Mouse (Mus musculus) small intestine, adult 2 months (tissue): ENCODE results near the gene Cygb. TPM values are rescaled to one million over a fixed set of nuclear protein-coding genes. Genes with fewer than 3 reads are reported as not detected.
A peak's percentile ranks its signal among the peaks of the same experiment; 100 is the strongest.

ENCODE experiments used
- H3K27ac ChIP-seq: fragments of 200-500 bp; 2 replicates; pipeline ENCODE4 v1.5.1; 2012; ENCODE audit warnings: low read depth, low read length, control low read depth, inconsistent platforms; ENCODE audit not compliant: insufficient read depth
- H3K27me3 ChIP-seq: fragments of 200-500 bp; 2 replicates; pipeline ENCODE4 v1.6.1; 2012; ENCODE audit warnings: mild to moderate bottlenecking, moderate library complexity, low read length, inconsistent platforms; ENCODE audit not compliant: control insufficient read depth, insufficient read depth
- H3K36me3 ChIP-seq: fragments of 200-500 bp; 2 replicates; pipeline ENCODE4 v1.6.1; 2012; ENCODE audit warnings: mild to moderate bottlenecking, low read length, control low read depth, inconsistent platforms; ENCODE audit not compliant: control insufficient read depth, insufficient read depth
- H3K4me1 ChIP-seq: fragments of 200-500 bp; 2 replicates; pipeline ENCODE4 v1.6.1; 2012; ENCODE audit warnings: low read length, inconsistent platforms, mixed read lengths; ENCODE audit not compliant: control insufficient read depth, insufficient read depth, insufficient read length
- H3K4me3 ChIP-seq: fragments of 200-500 bp; 2 replicates; pipeline ENCODE4 v1.5.1; 2012; ENCODE audit warnings: low read depth, mild to moderate bottlenecking, control low read depth, inconsistent platforms, low read length, moderate library complexity
- CTCF ChIP-seq: fragments of 200-500 bp; IDR thresholded peaks from 2 replicates; pipeline ENCODE4 v1.5.1; 2012; ENCODE audit warnings: low read depth, mild to moderate bottlenecking, control low read depth, inconsistent platforms, low read length, moderate library complexity, mixed read lengths; ENCODE audit not compliant: insufficient replicate concordance, insufficient read length; ENCODE audit errors: extremely low read depth
- POLR2A ChIP-seq: fragments of 200-500 bp; IDR thresholded peaks from 2 replicates; pipeline ENCODE4 v1.6.1; 2012; ENCODE audit warnings: low read depth, mild to moderate bottlenecking, control low read depth, inconsistent platforms, low read length, moderate library complexity
- WGBS: fragments of 180-500 bp; shearing (Covaris S2); methylation state at CpG from one replicate; pipeline ENCODE4 v1.1.7; 2018; 5-methylcytosine and 5-hydroxymethylcytosine counted together
- polyA plus RNA-seq: library from polyadenylated mRNA; depleted of rRNA; stranded (reverse); fragments of >200 nt; gene quantifications from 2 replicates; pipeline ENCODE4 v1.2.3, GENCODE M21; 2012

The Cygb gene
- polyA plus RNA-seq, 1 experiment, result 23.7 TPM

DNA sequence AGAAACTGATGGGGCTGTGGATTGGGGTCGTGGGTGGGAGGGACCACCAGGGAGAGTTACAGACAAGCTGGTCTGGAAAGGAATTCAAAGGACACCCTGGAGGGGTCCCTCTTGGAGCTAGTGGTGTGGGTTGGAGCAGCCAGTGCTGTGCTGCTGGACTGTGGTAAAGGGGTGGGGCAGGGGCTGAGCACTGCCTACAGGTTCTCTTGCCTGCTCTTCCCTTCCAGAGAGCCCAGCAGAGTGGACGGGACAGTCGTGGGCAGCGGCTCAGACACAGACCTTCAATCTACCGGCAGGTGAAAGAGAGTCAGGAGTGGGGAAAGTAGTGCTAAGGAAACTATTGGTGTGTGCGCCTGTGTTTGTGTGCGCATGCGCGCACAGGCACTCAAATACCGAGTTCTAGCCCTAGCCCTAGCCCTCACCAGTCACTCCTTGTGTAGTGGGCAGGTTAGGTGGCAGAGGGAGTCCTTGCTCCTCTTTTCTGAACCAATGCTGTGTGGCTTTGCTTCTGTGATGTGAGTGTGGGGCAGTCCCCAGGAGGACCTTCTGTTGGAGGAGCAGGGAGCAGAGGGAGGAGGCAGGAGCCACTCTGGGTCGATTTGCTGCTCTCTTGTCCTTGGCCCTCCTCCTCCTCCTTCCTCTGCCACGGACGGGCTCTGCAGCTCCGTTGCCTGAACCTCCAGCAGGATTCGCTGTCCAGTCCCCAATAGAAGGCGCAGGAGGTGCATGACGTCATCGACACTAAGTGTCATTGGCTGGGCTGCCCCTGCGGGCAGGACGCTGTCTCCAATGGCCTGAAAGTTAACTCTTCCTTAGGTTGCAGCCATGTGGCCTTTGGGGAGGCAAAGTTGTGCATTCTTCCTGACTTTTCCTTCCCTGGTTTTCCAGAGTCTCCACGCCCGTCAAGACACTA lies 3.5 kb upstream of the Cygb start:
- 15% methylated on average over 22 of the region's 22 CpGs for WGBS
- H3K27ac ChIP-seq, result peak overlapping the region; percentile 67
- H3K4me1 ChIP-seq, result peaks cover 12% of the 10 kb centered on the region

DNA sequence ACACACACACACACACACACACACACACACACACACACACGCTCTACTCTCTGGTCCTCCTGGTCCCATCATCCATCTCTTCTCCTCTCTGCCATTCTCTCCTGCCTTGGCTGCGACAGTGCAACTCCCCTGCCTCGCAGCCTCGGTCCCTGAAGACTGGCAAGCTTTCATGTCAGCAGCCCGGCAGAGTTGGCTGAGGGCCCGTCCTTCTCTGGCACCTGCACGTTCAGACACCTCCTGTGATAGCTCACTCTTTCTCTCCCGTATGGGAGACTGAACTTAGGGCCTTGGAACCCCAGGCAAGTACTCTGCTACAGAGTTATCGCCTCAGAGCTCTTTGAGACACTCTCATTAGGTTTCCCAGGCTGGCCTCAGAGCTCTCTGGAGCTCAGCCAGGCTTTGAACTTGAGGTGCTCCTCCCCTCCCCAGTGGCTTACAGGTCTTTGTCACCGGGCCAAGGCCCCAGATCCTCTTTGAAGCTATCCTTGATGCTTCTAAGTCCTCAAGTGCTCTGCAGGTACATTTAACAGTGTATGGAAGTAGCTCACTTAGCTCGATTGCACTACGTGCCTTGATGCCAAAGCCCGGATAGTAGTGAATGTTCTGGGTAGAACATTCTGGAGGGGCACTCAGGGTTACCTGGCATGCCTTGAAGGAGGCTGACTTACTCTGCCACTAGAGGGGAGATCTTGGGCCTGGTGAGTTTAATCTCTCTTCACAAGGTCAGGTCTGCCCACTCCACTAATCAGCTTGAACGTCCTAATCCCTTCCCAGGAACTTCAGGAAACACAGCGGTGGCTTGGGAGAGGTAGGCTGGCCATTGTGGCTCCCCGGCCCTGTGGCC lies 2.5 kb upstream of the Cygb start:
- WGBS, result 33% methylated on average over 16 of the region's 16 CpGs
- H3K4me3 ChIP-seq, result no peak overlapping the region
- H3K27me3 ChIP-seq, result peaks cover 21% of the 10 kb centered on the region
- no peak for TF ChIP-seq POLR2A
- TF ChIP-seq CTCF, result no peak
- no peaks in the 10 kb centered on the region for H3K36me3 ChIP-seq
- peaks cover 12% of the 10 kb centered on the region for H3K4me1 ChIP-seq
- H3K27ac ChIP-seq, result no peak overlapping the region

More for the DNA sequence above, 3.5 kb upstream of the Cygb start:
- 0 out of 2 replicates have a peak, but pooled peaks have one; percentile 9 for TF ChIP-seq CTCF
- peak; percentile 56 for TF ChIP-seq POLR2A
- H3K27me3 ChIP-seq, result peaks cover 21% of the 10 kb centered on the region
- peak overlapping the region; percentile 49 for H3K4me3 ChIP-seq
- H3K36me3 ChIP-seq, result no peaks in the 10 kb centered on the region

DNA sequence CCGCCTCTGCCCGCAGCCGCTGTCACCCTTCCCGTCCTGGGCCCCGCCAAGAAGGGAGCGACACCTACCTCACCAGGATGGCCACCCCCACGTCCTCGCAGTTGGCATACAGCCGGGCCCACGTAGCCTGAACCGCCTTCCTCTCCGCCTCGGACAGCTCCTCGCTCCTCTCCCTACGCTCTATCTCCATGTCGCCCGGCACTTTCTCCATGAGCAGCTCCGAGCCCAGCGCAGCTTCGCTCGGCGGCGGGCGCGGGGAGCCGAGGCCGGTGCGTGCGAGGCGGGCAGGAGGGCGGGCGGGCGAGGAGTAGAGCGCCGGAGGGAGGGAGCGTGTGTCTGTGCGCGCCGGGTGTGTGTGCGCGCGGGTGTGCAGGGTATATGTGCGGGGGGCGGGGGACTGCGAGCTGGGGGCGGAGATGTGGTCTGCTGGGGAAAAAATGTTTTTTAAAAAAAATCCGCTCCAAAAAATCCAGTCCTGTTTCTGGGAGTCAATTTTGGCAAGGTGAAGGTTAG lies 348 bp downstream of the Cygb start:
- Histone ChIP-seq H3K4me1 (peaks cover 12% of the 10 kb centered on the region), H3K36me3 (no peaks in the 10 kb centered on the region), H3K27ac (peak overlapping the region; percentile 0), H3K27me3 (peaks cover 21% of the 10 kb centered on the region), H3K4me3 (peak overlapping the region; percentile 58)
- WGBS, result under 1% methylated on average over 47 of the region's 47 CpGs
- TF ChIP-seq CTCF (no peak), POLR2A (no peak)

DNA sequence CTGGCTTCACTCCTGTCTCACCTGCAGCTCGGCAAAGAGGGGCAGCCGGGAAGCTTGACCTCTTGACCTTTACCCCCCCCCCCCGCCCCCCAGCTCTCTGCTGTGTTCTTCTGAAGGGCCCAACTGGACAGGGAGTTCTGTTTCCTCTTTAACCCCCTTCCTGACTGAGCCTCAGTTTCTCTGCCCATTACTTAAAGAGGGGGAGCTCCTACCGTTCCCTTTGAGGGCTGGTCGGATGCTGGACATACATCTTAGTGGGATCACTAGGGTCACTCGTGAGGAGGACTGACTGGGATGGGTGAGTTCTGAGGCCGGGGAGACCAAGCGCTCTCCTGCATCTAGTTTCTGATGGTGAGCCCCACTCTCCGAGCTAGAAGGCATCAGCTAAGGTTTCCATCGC lies 879 bp downstream of the Cygb start, which contains the start of gene Prcd:
TSS of gene Prcd (plus strand) at position 301 of the 400 bp plus-strand sequence.
- peak within 1 kb of the TSS; percentile 0 for H3K27ac ChIP-seq
- 8% methylated on average over 10 of the region's 10 CpGs for WGBS
- peaks cover 12% of the 10 kb centered on the region for H3K4me1 ChIP-seq
- H3K4me3 ChIP-seq, result peak within 1 kb of the TSS; percentile 58
- peaks cover 21% of the 10 kb centered on the region for H3K27me3 ChIP-seq
- H3K36me3 ChIP-seq, result no peaks in the 10 kb centered on the region
- no peak for TF ChIP-seq CTCF
- TF ChIP-seq POLR2A, result no peak

DNA sequence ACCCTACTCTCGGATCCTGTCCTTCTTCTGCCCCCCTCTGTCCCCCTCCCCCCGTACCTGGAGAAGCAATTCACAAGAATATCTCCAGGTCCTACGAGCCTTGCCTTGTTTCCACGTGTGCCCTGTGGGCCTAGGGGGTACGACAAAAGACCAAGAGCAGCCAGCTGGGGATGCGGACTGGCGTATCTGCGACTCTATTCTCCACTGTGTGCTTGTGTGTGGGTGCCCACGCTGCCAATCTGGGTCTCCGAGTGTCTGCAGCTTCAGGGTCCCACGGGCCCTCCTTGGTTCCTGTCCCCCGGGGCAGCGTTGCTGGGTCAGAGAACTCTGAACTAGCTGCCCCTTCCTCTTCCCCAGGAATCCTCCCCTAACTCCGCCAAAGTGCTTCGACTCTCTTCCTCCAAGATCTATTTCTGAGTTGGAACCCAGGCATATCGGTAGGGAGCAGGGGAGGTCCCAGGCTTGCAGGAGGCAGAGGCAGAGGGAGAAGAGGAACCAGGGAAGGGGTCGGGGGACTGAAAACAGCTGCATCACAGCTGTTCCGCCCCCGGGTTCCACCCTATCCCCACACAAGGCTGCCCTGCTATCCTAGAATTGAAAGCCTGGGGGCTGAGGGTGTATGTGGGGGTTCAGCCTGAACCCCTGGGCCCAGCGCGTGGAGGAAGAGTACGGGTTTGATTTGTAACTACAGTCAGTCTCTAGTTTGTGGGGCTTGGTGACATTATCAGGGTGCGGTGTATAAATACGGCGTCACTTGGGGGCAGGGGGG lies 1.6 kb downstream of the Cygb start:
- TF ChIP-seq POLR2A (no peak), CTCF (no peak)
- Histone ChIP-seq H3K36me3 (no peaks in the 10 kb centered on the region), H3K27me3 (peaks cover 21% of the 10 kb centered on the region), H3K4me1 (peaks cover 13% of the 10 kb centered on the region), H3K4me3 (peak overlapping the region; percentile 58), H3K27ac (no peak overlapping the region; the same call in 1 of the 2 replicates)
- WGBS, result 79% methylated on average over 25 of the region's 25 CpGs

DNA sequence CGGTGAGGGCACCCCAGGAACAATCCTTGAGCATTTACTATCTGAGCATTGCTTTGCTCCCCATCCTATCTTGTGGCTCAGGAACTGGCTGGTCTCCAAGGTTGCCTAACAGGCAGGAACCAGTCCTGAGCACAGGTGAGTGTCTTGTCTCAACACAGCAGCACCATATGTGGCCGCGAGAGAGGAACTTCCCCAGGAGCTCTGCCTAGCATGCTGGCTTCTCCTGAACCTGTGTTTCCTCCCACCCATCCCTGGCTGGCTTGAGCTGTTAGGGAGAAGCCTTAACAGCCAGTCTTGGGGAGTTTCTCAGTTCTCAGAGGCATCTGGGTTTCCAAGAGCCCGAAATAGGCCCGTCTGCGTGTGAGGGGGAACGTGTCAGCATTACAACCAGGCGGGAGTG lies 2.8 kb downstream of the Cygb start:
- no peak for TF ChIP-seq CTCF
- TF ChIP-seq POLR2A, result no peak
- whole genome bisulfite sequencing, result 81% methylated on average over 8 of the region's 8 CpGs
- H3K27ac ChIP-seq, result no peak overlapping the region
- H3K4me3 ChIP-seq, result no peak overlapping the region
- peaks cover 21% of the 10 kb centered on the region for H3K27me3 ChIP-seq
- H3K36me3 ChIP-seq, result no peaks in the 10 kb centered on the region
- peaks cover 10% of the 10 kb centered on the region for H3K4me1 ChIP-seq
